Mouse (Mus musculus) fibroblast of lung, adult 2 months (primary cell): ENCODE data around the gene Pax4.

Source experiments
- DNase-seq: peaks from one replicate; pipeline ENCODE4 v3.0.0-alpha.2; 2011; ENCODE audit warnings: low read depth

Gene Pax4

DNA sequence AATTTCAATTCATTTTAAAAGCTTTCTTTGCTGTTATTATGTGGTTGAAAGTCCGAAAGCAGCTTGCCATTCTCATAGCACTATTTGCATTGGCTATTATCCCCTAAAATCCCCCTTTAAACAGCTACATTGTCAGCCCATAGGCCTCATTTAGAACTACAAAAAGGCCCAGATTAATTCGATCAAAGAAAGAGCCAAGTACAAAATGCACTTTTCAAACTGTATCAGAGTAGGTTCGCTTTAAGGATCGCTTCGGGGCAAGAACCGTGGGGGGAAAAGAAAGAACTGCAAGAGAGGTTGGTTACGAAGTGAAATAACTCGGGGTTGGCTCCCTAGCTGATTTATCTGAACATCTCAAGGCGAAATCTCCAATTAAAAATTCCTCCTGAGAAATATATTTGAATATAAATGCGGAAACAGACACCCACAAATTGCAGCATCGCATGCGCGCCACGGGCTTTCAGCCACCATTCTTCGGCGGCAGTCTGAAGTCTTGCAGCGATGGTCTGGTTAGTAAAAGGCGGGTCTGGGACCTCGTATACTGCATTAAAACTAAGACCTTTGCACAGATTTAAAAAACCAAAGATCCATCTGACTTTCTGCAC, 52.2 kb downstream of the Pax4 start:
- DNase-seq = no peak

GRCm38 (mm10) chr6:28396051-28396852, 52.9 kb downstream of the Pax4 start:
- DNase-seq = no peak
